Mouse (Mus musculus) Patski (cell line): ENCODE measurements around the gene Kif5a. TPM values are rescaled to one million over a fixed set of nuclear protein-coding genes. Genes with fewer than 3 reads are reported as not detected.
A peak's percentile ranks its signal among the peaks of the same experiment; 100 is the strongest.

Source experiments
- ATAC-seq: fragments of 100-300 bp; one replicate; pipeline ENCODE4 v1.8.0; 2021
- CTCF ChIA-PET: fragments of 350-600 bp; sonication (Branson Sonifier 250); formaldehyde crosslinking; loops from one replicate; lab custom pipeline; 2022; ENCODE audit warnings: inconsistent platforms; lab: Charles Lee
- POLR2A ChIA-PET: fragments of 350-600 bp; sonication (Branson Sonifier 250); formaldehyde crosslinking; loops from one replicate; lab custom pipeline; 2022; ENCODE audit warnings: antibody characterized with exemption, inconsistent platforms; lab: Charles Lee
- DNase-seq: peaks from one replicate; pipeline ENCODE4 v3.0.0-alpha.2; 2011; ENCODE audit warnings: low read depth, low spot score
- H3K27me3 ChIP-seq: fragments of 371-371 bp; one replicate; pipeline ENCODE4 v1.5.1; 2021
- CTCF ChIP-seq: fragments of 100-300 bp; IDR thresholded peaks from one replicate; pipeline ENCODE4 v1.5.1; 2021
- in situ Hi-C: fragments of 300-500 bp; cut with MboI; formaldehyde crosslinking; loops from 3 replicates; pipeline ENCODE4 v1.11.1; 2018; ENCODE audit warnings: low pct_unique_long_range_greater_than_20kb, mixed read lengths
- polyA plus RNA-seq: library from polyadenylated mRNA; unstranded; gene quantifications from one replicate; pipeline ENCODE4 v1.2.3, GENCODE M21; 2021

Gene Kif5a
- polyA plus RNA-seq, 1 experiment from 2014 or later: 0.44 TPM

- CTCF ChIA-PET: interaction anchor here (1.4 kb wide), 1 partner anchor 21 kb away, joined by 3 read pairs; the partner anchor contains the start of gene Pip4k2c
- ATAC-seq (peak; percentile 27), DNase-seq (no peak)
These were observed 73.3 kb downstream of the Kif5a start, which contains the start of gene Arhgef25 for GRCm38 (mm10) chr10:127189651-127190381. Arhgef25 (minus strand) TSS chr10:127190083.

GRCm38 (mm10) chr10:127189116-127189650, 74.0 kb downstream of the Kif5a start:
- H3K27me3 ChIP-seq: no peaks in the 10 kb centered on the region
- in situ Hi-C loops: loop anchor here (5.0 kb wide), 1 partner anchor 33 kb away; no protein-coding TSS in a partner anchor
- TF ChIP-seq CTCF: no peak
- ChIA-PET POLR2A (interaction anchor here (1.4 kb wide), 1 partner anchor 23 kb away, joined by 4 read pairs; no protein-coding TSS in a partner anchor), CTCF (interaction anchor here (1.7 kb wide), 1 partner anchor 18 kb away, joined by 4 read pairs; no protein-coding TSS in a partner anchor)
- ATAC-seq (no peak), DNase-seq (no peak)

More at GRCm38 (mm10) chr10:127189651-127190381, 73.3 kb downstream of the Kif5a start, which contains the start of gene Arhgef25:
- TF ChIP-seq CTCF: no peak
- in situ Hi-C loops: loop anchor here (5.0 kb wide), 1 partner anchor 32 kb away; no protein-coding TSS in a partner anchor
- no peaks in the 10 kb centered on the region for H3K27me3 ChIP-seq
- POLR2A ChIA-PET: interaction anchor here (0.6 kb wide), 1 partner anchor 856 kb away, joined by 3 read pairs; no protein-coding TSS in a partner anchor

- peak; percentile 70 for ATAC-seq
- in situ Hi-C loops: loop anchor here (5.0 kb wide), 1 partner anchor 34 kb away; no protein-coding TSS in a partner anchor
- no peak for DNase-seq
- no peaks in the 10 kb centered on the region for H3K27me3 ChIP-seq
- CTCF ChIA-PET: interaction anchor here (1.7 kb wide), 1 partner anchor 17 kb away, joined by 4 read pairs; no protein-coding TSS in a partner anchor
- no peak for TF ChIP-seq CTCF
- POLR2A ChIA-PET: interaction anchor here (1.4 kb wide), 2 partner anchors 8 to 22 kb away, joined by 4 to 6 read pairs; no protein-coding TSS in a partner anchor
These were observed 74.6 kb downstream of the Kif5a start for GRCm38 (mm10) chr10:127188465-127189115.

GRCm38 (mm10) chr10:127188079-127188453, 75.1 kb downstream of the Kif5a start:
- POLR2A ChIA-PET: interaction anchor here (0.8 to 1.4 kb wide), 4 partner anchors 9 to 139 kb away, joined by 3 to 6 read pairs (median 4); no protein-coding TSS in a partner anchor
- CTCF ChIA-PET: interaction anchor here (1.2 to 1.7 kb wide), 3 partner anchors 17 to 40 kb away, joined by 3 to 4 read pairs (median 4); no protein-coding TSS in a partner anchor
- DNase-seq: no peak
- in situ Hi-C loops: loop anchor here (5.0 kb wide), 1 partner anchor 34 kb away; no protein-coding TSS in a partner anchor
- no peaks in the 10 kb centered on the region for H3K27me3 ChIP-seq
- TF ChIP-seq CTCF: no peak
- no peak for ATAC-seq

- ATAC-seq (no peak), DNase-seq (no peak)
- CTCF ChIA-PET: interaction anchor here (1.0 to 1.7 kb wide), 4 partner anchors 16 to 41 kb away, joined by 3 to 4 read pairs (median 4); no protein-coding TSS in a partner anchor
- no peak for TF ChIP-seq CTCF
- in situ Hi-C loops: loop anchor here (5.0 kb wide), 1 partner anchor 35 kb away; no protein-coding TSS in a partner anchor
- POLR2A ChIA-PET: interaction anchor here (0.8 to 1.4 kb wide), 4 partner anchors 9 to 139 kb away, joined by 3 to 6 read pairs (median 4); no protein-coding TSS in a partner anchor
- no peaks in the 10 kb centered on the region for H3K27me3 ChIP-seq
These were observed 75.6 kb downstream of the Kif5a start for GRCm38 (mm10) chr10:127187371-127188078.

- in situ Hi-C loops: loop anchor here (5.0 kb wide), 1 partner anchor 36 kb away; no protein-coding TSS in a partner anchor
- ChIA-PET POLR2A (interaction anchor here (1.0 to 2.1 kb wide), 2 partner anchors 11 to 15 kb away, joined by 3 to 6 read pairs; no protein-coding TSS in a partner anchor), CTCF (interaction anchor here (1.0 to 1.5 kb wide), 2 partner anchors 23 to 42 kb away, joined by 3 read pairs; no protein-coding TSS in a partner anchor)
- no peaks in the 10 kb centered on the region for H3K27me3 ChIP-seq
- DNase-seq (no peak), ATAC-seq (no peak)
- no peak for TF ChIP-seq CTCF
These were observed 76.7 kb downstream of the Kif5a start for GRCm38 (mm10) chr10:127186451-127186850.

GRCm38 (mm10) chr10:127185506-127185905, 77.6 kb downstream of the Kif5a start:
- in situ Hi-C loops: loop anchor here (5.0 kb wide), 1 partner anchor 37 kb away; no protein-coding TSS in a partner anchor
- TF ChIP-seq CTCF: no peak

GRCm38 (mm10) chr10:127185101-127185500, 78.0 kb downstream of the Kif5a start:
- ATAC-seq: no peak
- no peak for TF ChIP-seq CTCF
- ChIA-PET CTCF (interaction anchor here (1.3 to 1.6 kb wide), 2 partner anchors 14 to 44 kb away, joined by 6 read pairs; no protein-coding TSS in a partner anchor), POLR2A (interaction anchor here (1.4 to 2.1 kb wide), 2 partner anchors 14 to 37 kb away, joined by 3 to 6 read pairs; no protein-coding TSS in a partner anchor)
- no peak for DNase-seq
- H3K27me3 ChIP-seq: no peaks in the 10 kb centered on the region
- in situ Hi-C loops: loop anchor here (5.0 kb wide), 1 partner anchor 37 kb away; no protein-coding TSS in a partner anchor

More at GRCm38 (mm10) chr10:127185506-127185905, 77.6 kb downstream of the Kif5a start:
- H3K27me3 ChIP-seq: no peaks in the 10 kb centered on the region
- ATAC-seq (no peak), DNase-seq (no peak)
- POLR2A ChIA-PET: interaction anchor here (2.1 kb wide), 1 partner anchor 14 kb away, joined by 6 read pairs; no protein-coding TSS in a partner anchor
- CTCF ChIA-PET: interaction anchor here (1.6 kb wide), 1 partner anchor 14 kb away, joined by 6 read pairs; no protein-coding TSS in a partner anchor
